Mouse (Mus musculus) activated CD4-positive, CD25-positive, alpha-beta regulatory T cell, adult 4 months (primary cell): ENCODE measurements around the gene Olfr464. TPM values are rescaled to one million over a fixed set of nuclear protein-coding genes. Genes with fewer than 3 reads are reported as not detected.
"Not testable (repeated sequence)": the region's sequence is repeated elsewhere in the genome, so short reads cannot be mapped to it uniquely, and the experiment has no call there.

Source experiments
- ATAC-seq: one replicate; pipeline ENCODE4 v1.8.0; 2017
- polyA plus RNA-seq, 2 experiments: library from polyadenylated mRNA; unstranded; fragments of 100-300 nt; shearing (Covaris generic); gene quantifications; one replicate each; pipeline ENCODE4 v1.2.1; 2017

The Olfr464 gene
- not detected for polyA plus RNA-seq

DNA sequence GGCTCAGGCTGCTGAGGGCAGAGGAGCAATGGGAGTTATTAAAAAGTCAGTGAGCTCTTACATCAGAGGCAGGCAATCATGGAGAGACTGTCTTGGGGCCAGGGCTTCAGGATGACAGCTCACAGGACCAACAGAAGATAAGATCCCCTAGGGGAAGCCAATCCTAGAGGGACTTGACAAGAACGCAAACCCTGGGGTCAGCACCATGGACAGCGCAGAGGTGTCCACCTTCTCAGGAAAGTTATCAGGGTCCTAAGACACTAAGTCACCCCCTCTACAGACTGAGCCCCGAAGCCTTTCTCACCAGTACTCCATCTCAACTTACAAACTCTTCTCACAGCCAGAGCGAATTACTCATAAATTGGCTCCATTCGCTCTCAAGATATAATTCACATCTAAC lies at the start of gene Olfr464:
Gene Olfr464, minus strand, starts transcription at position 2 of the 400 bp plus-strand sequence.
- ATAC-seq = no peak

DNA sequence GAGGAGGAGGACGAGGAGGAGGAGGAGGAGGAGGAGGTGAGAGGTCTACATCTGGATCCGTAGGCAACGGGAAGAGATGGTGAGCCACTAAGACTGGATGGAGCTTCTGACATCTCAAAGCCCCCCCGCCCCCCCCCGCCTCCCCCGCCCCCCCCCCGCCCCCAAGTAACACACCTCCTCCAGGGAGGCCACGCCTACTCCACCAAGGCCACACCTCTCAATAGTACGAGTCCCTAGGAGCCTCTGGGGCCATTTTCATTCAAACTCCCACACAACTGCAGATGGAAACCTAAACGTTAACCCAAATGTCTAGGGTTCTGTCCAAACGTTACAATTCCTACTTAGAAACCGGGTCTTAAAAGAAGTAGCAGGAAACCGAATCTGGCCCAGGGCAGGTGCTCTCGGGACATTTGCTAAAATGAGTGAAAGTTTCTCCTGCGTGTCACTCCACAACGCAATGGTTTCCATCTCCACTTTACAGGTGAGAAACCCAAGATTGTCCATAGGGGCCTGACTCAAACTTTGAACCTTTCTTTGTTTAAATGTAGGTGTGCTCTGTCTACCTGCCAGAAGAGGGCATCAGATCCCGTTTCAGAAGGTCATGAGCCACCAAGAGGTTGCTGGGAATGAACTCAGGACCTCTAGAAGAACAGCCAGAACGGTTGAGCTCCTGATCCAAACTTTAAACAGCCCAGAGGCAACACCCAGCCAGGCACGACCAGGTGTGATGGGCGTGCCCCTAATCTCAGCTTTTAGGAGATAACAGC lies 47.8 kb upstream of the Olfr464 start:
- ATAC-seq = no peak

DNA sequence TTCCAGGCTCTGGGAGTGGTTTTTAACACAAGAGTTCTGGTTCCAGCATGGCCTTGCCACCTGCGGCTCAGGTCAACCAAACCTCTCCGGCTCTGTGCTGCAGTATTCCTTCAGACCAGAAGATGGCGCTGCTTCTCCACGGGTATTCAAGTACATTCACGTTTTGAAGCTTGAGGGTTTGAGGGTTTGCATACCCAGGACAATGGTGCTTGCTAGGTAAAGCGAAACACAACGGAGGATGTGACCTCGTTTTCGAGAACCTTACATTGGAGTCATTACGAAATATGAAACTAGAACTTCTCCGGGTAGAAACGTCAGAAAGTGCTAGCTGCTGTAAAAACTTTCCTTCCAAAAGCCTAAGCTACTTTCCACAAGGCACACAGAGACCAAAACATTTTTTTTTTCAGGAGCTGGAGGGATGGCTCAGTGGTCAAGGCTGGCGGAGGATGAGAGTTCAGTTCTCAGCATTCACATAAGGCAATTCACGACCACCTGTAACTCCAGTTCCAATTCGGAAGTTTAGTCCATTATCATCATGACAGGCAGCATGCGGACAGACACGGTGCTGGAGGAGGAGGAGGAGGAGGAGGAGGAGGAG lies 47.0 kb upstream of the Olfr464 start:
- ATAC-seq = peak; percentile 73

DNA sequence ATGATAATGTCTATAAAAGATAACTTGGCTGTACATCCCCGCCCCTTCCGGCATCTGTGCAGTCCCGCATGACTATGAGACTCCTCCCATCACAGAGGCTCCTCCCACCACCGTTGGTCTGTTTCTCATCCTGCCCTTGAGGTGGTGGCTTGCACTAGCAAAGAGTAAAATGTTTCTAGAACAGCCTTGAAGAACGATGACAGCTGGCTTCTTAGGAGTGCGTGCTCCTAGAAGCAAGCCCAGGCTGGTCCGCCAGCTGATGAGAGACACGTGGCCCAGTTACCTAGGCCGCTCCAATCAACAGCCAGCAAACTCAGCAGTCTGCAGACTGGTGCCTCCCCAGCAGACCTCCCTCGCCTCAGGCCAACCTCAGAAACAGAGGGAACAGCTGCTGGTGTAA lies 45.4 kb upstream of the Olfr464 start:
- peak; percentile 57 for ATAC-seq

DNA sequence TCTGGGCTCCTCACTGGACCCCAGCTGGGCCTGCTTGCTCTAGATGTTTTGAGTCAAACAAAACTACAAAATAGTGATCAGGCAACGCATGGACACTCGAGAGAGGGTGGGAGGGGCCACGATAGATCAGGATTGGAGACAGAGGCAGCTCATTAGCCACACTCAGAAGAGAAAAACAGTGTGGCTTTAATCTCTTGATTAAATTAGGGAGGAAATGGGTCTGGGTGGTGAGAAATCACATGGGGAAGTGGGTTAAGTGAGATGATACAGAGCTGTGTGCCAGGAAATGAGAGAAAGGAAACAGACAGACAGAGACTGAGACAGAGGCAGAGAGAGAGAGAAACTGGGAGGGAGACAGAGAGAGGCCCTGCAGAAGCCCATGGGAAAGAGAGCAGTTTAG lies 44.5 kb upstream of the Olfr464 start:
- ATAC-seq = peak; percentile 58

DNA sequence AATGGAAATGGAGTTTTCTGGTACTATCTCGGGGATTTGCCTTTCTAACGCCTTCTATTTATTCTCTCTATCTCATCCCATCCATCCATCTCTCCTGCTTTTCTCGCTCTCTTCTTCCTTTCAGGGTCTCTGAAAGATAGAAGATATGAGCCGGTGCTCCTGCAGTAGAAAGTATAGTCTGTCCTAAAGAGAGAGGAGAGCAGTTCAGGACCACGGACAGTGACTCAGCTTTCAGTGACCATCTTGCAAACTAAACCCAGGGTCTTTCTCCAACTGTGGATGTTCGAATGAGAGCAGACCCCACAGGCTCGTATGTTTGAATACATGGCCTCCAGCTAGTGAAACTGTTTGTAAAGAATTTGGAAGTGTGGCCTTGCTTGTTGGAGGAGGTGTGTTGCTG lies 36.3 kb upstream of the Olfr464 start:
- no peak for ATAC-seq

DNA sequence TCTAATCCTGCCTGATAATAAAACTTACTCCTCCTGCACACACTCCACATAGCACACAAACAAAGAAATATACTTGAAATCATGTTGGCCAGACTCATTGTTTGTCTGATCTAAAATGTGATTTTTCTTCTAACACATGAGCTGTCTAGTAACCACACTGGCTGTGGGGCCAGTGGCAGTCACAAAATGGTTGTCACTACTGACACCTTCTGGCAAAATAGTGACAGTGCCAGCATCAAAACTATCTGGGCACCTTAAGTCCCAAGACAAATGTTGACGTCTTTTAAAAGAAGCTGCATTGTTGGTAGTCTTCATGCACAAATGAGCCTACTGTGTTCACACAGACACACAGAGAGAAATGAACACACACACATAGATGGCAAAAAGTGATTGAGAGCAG lies 34.4 kb upstream of the Olfr464 start:
- no peak for ATAC-seq

DNA sequence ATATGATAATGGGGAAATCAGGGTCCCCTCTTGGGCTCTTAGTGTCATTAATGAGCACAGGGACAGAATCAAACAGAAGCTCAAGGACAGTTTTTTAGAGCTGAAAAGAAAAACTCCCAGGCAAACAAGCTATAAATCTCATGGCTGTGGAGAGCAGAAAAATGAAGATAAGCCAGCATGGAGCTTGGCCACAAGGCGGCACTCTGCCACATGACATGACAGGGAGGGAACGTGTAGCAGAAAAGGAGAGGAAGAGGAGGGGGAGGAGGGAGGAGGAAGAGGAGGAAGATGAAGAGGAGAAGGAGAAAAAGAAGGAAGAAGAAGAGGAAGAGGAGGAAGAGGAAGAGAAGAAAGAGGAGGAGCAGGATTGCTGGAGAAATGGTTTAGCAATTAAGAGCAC lies 29.2 kb upstream of the Olfr464 start:
- no peak for ATAC-seq

DNA sequence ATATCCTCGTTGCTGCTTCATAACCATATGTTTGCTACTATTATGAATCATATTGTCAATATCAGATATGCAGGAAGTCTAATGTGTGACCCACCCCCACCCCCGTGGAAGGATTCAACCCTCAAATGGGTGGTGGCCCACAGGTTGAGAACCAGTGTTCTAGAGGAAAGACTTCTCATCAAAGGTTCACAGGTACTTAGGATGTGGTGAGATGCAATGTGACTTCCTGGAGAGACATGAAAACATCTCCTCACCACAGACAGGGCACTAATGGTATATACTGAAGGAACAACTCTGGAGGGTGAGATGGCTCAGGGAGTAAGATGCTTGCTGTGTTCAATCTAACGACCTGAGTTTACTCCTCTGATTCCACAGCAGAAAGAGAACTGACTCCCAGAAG lies 14.7 kb upstream of the Olfr464 start:
- peak; percentile 98 for ATAC-seq

DNA sequence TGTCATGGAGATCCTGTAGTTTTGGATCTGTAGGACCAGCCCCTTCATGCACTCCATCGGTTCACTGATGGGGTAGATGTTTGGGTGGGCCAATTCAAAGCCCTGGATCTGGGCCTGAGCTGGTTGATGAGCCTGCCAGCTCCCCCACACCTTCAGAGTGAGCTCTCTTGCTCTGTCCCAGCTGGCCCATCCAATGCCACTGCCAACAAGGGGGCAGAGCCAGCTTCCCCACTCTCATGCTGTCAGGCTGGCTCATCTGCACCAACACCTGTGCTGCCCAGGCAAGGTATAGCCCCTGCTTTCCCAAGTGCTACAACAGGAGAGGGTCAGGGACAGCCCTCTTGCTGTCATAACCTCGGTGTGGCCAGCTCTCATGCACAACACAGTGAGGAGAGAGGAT lies 13.0 kb upstream of the Olfr464 start:
- no peak for ATAC-seq

DNA sequence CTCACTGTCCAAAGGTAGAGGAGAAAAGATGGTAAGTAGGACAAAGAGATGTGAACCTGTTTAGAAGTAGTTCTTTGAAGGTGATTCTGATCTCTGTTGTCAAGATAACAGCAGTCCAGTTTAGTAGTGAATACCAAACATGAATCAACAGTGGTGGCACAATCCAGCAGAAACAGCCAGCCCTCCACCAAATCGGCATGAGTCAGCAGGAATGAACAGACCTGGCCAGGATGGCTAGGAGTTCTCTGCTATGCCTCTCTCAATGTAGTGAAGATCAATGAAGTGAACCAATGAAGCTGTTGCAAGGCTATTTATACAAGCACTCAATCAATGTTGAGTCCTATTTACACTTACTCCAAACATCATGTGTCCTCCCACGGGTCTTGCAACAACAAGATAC lies 9.6 kb upstream of the Olfr464 start:
- no peak for ATAC-seq

DNA sequence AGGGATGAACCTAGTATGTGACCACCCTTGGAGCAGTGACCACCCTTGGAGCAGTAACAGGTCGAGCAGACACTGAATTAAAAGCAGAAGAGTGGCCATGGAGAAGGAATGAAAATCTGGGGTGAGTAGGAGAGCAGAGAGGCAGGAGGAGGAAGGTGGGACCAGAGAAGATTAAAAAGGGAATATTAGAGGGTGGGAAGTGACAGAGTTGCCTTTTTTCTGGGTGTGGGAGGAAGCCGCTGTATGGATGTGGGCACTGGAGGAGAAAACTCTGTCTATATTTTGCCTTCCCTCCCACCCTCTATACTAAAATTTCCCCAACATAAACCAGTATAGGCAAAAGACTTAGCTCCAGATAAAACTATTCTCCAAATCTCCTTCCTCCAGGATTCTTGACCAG lies 466 bp downstream of the Olfr464 start:
- ATAC-seq = no peak

DNA sequence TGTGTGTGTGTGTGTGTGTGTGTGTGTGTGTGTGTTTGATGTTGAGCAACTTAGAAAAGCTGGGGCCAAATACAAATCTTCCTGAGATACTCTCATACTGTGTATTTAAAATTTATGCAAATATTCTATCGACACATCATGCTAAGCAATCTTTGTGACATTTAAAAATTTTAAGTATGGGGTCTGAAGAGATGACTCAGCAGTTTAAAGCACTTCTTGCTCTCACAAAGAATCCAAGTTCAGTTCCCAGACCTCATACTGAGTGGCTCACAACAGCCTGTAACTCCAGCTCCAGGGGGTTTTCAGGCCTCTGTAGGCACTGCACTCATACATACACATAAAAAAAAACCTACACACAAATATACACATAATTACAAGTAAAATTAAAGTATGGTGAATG lies 4.8 kb downstream of the Olfr464 start:
- ATAC-seq = no peak

DNA sequence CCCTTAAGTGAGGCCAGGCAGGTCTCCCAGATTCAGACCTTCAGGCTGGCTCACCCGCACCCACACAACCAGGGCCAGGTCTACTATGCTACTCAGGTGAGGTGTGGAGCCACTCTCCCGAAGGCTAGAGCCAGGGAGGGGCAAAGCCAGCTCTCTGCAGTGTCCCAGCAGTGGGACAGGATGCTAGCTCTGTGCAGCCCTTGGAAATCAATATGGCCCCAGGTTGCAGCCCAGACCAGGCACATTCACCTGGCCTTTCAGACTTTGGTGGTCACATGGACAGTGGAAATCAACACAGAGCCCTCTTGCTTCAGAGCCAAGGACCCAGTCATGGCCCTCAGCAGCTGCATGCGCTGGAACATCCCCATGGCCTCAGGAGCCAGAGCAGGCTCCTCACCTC lies 16.4 kb downstream of the Olfr464 start:
- no peak for ATAC-seq

DNA sequence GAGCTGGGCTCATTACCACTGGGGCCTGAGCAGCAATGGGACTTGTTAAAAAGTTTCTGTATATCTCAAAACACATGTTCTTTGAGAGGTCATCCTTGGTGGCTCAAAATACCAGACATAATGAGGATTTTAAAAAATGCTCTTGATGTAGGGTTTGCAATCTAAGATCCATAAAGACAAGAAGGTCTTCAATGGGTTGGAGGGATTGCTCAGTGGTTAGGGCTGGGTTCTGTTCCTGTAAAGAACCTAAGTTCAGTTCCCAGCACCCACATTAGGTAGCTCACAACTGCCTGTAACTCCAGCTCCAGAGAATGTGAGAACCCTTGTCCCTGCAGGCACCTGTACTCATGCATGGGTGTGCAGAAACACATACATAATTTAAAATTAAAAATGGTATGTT lies 23.5 kb downstream of the Olfr464 start, which contains the start of gene Olfr463:
Gene Olfr463, minus strand, starts transcription at position 101 of the 400 bp plus-strand sequence.
- no peak for ATAC-seq

DNA sequence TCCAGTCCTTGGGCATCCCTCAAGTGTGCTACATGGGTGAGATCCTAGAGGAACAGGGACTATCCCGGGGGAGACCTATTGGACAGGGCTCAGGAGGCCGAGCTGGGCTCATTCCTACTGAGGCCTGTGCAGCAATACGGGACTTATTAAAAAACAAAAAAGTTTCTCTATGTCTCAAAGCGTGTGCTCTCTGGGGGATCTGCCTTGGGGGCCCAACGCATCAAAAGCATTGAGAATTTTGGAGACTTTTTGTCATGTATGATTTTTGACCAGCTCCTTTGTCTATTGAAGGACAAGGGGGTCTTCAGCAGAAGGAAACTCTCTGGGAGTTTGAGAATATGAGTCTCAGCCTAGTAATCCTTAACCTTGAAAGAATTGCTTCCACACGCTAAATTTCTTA lies 28.6 kb downstream of the Olfr464 start, which contains the start of gene Olfr462:
Gene Olfr462, minus strand, starts transcription at position 101 of the 400 bp plus-strand sequence.
- ATAC-seq = no peak

DNA sequence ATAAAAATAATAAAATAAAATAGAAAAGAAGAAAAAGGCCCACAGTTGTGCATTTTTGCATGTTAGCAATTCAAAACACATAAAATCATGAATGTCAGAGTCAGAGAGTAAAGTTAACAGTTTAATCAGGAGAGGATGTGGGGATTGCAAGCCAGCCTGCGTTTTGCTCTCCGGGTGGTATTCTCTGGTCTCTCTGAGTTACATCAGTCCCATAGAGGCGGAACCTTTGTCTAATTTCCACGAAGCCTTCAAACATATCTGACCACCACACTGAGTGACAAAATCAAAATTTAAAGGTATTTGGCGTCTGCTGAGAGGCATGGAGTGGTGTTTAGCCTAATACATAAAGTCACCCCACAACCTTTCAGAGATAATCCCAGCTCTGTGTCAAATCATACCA lies 35.9 kb downstream of the Olfr464 start:
- no peak for ATAC-seq

DNA sequence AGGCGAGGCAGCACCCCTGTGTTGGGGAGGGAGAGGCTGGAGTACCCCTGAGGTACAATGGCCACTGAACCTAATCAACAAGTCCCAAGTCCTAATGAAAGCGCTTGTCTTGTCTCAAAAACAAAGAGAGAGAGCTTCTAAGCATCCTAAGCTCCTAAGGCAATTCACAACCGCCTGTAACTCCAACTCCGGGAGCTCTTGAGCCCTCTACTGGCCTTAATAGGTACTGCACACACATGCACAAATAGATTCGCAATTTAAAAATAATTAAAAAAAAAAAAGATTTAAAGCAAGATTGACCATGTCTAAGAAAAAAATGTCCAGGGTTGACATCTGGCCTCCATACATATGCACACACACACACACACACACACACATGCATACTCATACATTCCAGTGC lies 37.3 kb downstream of the Olfr464 start:
- no peak for ATAC-seq

DNA sequence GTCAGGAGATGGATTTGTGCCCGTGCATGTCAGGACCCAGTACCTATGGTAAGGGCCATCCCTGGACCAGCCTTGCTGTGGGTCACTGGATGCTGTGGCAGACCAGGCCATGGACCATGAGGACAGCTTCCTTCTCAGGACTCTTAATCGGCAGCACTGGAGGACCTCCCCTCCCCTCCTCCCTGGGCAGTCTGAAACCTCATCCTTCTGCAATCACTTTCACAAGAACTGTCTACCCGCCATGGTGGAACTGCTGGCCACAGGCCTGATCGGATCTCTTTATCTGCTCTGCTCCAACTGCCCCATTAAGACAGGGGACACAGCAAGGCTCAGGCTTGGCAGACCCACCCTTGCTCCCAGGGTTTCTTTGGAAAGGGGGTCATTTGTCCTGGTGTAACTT lies 39.1 kb downstream of the Olfr464 start:
- ATAC-seq = no peak

DNA sequence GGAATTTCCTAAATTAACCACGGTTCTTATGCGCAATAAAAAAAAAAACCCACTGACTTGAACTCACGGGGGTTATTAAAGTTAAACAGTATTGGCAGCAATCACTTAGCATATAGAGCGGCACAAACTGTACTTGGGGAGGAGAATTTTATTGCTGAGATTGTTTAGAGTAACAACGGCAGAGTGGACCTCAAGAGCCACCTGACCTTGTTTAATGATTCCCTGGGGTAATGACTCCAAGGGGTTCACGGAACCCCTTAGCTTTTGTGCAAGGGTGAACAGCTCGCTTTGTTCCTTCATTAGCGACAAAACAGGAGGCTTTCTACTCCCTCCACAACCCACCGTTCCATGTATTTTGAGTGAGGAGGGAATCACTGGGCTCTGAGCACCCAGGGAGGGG lies 40.9 kb downstream of the Olfr464 start:
- no peak for ATAC-seq

DNA sequence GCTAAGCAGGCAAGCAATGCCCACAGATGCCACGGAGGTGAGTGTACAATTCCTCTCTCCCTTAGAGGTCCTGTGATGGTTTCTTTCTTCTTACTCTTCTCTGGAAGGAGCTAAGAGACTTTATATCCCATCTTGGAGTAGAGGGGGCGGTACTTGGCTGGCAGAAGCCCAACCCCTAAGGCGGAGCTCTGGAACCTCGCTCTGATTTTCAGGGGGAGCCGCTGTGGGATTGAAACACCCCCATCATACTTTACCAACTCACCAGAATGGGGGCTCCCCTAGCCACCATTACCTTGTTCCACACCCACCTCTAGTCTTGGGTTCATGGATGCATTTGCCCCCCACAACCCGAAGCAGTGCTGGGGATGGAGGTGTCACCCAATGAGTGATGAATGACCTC lies 45.3 kb downstream of the Olfr464 start, which contains the start of gene Epx:
Gene Epx, minus strand, starts transcription at position 101 of the 400 bp plus-strand sequence.
- no peak for ATAC-seq

DNA sequence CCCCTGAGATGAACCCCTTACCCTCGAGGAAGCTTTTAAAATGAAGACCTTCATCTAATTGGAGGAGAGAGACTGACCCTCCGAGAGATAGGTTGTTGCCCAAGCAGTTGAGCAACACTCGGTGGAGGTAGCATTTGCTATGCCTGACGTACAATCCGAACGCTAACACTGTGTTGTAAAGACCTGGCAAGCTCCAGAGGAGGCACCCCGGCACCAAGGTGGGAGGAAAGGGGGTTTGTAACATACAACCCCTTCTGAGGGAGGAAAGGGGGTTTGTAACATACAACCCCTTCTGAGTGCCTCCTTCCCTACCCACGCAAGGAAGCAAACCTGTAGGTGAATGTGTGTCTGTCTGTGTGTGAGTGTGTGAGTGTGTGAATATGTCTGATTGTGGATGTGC lies 49.0 kb downstream of the Olfr464 start:
- ATAC-seq = no peak

DNA sequence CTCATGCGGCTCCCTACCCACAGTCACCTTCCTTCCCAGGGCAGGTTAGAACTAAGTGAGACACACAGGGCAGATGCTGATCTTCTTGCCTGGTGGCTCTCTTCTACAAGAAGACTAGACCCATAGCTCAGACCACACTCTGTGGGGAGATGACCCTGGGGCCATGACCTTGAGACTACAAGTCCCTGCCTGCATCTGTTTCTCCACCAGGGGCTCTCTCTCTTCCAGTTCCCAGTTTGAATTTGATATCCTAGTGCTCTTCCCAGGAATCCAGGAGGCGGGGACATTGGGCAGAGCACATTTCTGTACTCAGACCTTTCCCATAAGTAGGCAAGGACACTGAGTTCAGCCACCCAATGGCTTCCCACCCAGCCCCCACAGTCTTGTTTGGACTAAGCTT lies 50.7 kb downstream of the Olfr464 start:
- ATAC-seq = no peak

DNA sequence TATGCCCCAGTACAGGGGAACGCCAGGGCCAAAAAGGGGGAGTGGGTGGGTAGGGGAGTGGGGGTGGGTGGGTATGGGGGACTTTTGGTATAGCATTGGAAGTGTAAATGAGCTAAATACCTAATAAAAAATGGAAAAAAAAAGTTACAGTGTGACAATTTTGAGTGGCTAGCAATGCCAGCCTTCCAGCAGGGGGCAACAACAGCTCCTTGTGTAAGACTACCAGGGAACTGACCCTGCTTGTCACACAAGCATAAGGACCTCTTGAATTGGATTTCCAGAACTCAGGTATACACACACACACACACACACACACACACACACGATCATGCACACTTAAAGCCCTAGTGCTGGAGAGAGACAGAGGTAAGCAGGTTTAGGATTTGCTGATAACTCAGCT lies 53.9 kb downstream of the Olfr464 start:
- ATAC-seq = not testable (repeated sequence)
